Mouse (Mus musculus): Measurements from ENCODE around the gene Prdm1.

- TF ChIP-seq CTCF (IDR thresholded peaks at IDR 0.05; ENCODE audit: low read depth) (no peak), EP300 (IDR thresholded peaks at IDR 0.05; ENCODE audit: low read depth) (no peak)
Measured at GRCm38 (mm10) chr10:44431689-44432088, 96.6 kb downstream of the Prdm1 start.

Measured in liver, embryonic 14.5 days (tissue).